Mouse (Mus musculus): ENCODE measurements around the gene Phb2.

- TF ChIP-seq CTCF (IDR thresholded peaks at IDR 0.05; ENCODE audit: borderline replicate concordance, insufficient read depth, low read depth, low read length) = no peak
- no peak for TF ChIP-seq POLR2A (IDR thresholded peaks at IDR 0.05; ENCODE audit: borderline replicate concordance, insufficient read depth, low read length)
Measured at GRCm38 (mm10) chr6:124685606-124686386, 26.3 kb upstream of the Phb2 start.

Measured in cerebellum, adult 2 months (tissue).